Mouse (Mus musculus): ENCODE data around the gene Crtac1. TPM values are rescaled to one million over a fixed set of nuclear protein-coding genes. Genes with fewer than 3 reads are reported as not detected.

Crtac1 gene
- total RNA-seq (2022) = 100 to 1,000 TPM in 2 of 4 experiments, 10 to 100 TPM in 2; 91.6 to 120 (median 101) TPM

DNA sequence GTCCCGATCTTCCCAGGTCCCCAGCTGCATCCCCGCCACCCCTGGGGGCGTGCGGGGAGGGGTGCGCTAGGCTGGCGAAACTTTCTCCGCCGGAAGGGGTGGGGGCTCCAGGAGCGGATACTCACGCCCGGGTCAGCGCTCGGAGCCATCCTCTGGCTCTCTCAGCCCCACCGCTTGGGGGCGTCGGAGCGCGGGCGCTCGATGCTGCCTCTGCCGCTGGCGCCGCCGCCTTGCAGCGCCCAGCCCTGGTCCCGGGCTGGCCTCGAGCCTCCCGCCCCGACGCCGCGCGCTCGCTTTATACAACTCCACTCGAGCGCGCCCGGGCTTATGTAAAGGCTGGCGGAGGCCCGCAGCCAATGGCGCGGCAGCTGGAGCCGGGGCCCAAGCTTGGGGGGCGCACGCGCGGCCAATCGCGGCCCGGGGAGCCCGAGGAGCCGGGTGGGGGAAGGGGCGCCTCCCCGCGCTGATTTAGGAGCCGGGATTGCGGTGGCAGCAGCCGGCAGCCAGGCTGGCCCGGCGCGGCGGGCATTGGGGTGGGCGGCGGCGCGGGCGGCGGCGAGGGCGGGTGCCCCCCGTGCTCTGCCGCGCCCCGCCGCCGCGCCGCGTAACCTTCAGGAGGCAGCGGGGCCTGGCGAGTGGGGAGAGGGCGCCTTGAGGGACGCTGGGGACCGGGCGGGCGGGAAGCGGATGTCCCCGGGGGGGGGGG is at the start of gene Crtac1:
Gene Crtac1, minus strand, starts transcription at position 299 of the 706 bp plus-strand sequence.
- DNase-seq (ENCODE audit: low spot score in 2 of 2) = peak; percentile 79 to 87

DNA sequence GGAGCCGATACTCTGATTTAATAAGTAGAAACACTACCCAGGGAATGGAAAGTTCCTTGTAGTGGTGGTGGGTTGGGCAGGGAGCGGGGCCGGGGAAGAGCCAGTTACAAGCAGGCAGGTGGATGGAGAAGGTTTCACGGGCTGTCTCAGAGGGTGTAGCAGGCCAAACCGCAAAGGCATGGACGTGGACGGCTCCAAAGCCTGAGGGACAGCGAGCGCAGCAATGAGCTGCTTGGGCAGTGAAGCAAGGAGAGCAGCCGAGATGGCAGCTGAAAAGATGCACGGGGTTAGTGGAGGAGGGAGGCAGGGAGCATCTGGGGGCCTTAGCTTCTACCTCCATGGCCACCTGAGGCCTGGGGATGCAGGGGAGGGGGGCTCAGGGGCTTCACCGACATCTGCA is 46.7 kb upstream of the Crtac1 start:
- DNase-seq (ENCODE audit: low spot score in 2 of 2) = no peak

DNA sequence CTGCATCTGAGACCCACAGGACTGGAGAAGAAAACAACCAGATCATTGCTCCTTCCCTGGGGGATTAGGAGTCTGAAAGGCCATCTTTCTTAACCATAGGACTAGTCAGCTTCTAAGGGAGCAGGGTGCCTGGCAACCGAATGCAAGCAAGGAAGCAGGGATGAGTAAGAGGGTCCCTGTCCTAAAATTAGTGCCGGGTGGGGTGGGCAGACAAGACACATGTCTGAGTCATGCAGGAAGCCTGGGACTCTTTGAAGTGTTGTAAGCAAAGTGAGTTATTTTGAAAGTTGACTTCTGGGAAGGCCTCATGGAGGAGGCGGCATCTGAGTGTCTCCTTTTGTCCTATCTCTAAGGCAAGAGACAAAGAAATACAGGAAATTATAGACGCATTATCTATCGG is 46.2 kb upstream of the Crtac1 start:
- no peak for DNase-seq (ENCODE audit: low spot score in 2 of 2)

DNA sequence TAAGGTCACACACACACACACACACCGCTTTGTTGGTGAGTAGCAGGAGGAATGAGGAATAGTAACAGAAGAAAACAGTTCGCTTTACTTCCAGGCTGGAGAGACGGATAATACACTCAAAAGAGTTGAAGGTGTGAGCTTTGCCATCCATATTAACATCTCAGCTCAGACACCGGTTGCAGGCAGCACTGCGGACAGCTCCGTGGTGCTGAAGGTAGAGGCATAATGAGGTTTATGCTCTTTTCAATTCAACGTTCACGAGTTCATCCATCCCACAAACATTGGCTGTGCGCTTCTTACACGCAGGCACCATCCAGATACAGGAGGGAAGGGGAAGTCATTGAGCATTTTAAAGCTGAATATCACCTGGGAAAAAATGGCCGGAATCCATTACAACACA is 41.2 kb upstream of the Crtac1 start:
- no peak for DNase-seq (ENCODE audit: low spot score in 2 of 2)

DNA sequence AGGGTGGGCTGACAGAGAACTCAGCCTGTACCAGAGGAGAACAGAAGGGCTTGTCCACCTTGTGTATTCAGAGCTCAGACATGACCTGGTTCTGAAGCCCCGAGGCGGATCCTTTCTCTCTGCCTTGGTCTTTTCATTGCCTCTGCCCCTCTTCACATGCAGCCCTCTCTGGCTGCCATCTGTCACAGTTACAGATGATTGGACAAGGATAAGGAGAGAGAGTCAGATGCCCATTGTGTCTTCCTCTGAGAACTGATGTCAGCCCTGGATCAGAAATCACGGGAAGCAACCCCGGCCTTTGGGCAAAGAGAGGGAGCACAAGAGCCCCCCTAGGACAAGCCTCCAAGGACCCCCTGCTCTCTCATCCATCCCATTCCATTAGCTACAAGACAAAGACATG is 40.0 kb upstream of the Crtac1 start:
- DNase-seq (ENCODE audit: low spot score in 2 of 2) = no peak

DNA sequence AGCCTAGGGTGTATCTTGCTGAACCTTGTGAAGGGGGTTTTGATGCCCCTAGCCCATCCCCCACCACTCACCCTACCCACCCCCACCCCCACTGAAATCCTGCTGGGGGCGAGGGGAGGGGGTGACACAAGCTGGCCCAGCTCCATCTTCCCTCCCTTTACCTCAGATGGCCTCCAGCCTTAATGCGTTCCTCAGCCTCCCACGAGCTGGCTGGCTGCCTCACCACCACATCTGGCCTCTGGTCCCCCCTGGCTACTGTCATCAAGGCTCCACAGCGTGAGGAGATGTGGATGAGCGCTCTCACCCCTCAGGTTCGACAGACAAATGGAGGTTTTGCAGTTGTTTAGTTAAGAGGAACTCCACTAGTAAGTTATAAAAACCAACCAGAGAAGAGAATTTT is 30.3 kb upstream of the Crtac1 start:
- DNase-seq (ENCODE audit: low spot score in 2 of 2) = no peak

DNA sequence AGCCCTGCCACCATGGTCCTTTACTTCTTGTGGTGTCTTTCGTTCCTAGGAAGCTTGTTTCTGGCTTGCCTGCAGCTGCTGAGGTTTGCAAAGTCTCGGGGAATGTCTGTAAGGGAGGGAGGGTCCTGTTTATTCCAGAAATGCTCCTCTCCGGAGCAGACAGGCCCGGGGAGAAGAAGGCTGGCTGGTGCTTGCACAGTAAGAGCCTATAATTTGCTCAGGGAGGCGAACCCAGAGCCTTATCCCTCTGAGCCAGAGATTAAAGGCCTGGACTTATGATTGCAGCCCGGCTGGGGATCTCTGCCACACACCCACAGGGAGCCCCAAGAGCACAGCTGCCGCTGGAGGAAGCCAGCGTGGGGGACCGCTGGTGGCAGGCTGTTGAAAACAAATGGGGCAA is 29.8 kb upstream of the Crtac1 start:
- DNase-seq (ENCODE audit: low spot score in 2 of 2) = no peak

DNA sequence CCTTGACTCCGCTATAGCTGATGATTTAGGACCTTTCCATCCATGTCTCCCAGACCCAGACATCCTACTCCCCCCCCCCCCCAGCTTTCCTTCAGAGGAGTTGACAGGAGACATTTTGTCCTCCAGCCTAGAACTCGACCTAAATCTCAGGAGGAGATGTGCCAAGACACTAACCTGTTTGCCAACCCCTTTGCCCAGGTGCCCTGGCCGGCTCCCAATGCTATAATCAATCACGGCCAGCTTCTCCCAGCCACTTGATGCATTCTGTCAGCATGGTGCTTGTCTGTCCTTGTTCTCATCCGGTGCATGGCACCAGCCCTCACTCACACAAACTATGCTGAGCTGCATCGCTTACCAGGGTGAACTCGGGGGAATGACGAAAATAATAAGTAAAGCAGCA is 27.9 kb upstream of the Crtac1 start:
- DNase-seq (ENCODE audit: low spot score in 2 of 2) = no peak

DNA sequence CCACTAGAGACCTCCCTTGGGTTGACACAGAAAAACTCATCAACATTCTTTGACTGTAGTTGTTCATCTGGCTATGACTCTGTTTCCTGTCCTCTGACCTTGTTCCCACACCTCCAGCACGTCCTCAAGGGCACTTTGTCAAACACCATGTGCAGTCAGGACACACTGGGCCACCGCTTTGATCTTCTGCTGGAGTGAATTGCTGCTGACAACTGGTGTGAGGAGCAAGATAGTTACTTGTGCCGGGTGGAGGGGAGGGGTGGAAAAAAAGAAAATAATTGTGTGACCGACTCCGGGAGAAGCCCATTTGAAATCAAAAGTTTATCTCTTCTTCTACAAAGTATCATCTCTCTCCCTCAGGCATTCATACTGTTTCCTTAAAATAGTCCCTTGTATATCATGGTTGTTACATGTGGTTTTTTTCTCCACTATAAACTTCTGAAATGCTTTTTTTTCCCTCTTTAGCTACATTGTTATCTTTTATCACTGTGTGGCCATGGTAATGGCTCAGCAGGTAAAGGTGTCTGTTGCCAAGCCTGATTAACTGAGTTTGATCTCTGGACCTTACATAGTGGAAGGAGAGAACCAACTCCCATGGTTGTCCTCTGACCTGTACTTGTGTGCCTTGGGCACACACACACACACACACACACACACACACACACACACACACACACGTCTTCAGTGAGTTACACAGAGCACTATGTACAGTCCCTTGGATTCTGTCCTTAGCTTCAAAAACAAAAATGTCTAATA is 23.1 kb upstream of the Crtac1 start:
- no peak for DNase-seq (ENCODE audit: low spot score in 2 of 2)

DNA sequence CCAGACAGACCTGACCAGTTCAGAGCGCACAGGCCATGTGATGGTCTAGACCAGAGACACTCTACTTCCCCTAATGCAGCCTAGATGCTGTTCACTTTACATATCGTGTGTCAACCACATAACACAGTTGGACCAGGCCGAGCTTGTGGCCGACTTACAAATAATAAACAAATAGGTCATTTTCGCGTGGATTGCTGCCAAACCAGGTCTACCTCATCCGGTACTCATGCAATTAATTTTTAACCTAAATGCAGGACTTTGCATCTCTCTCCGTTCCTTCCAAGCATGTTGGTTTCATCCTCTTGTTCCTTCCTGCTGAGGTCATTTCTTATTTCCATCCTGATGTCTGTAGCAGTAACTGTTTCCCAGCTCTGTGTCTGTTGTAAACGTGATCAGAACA is 22.4 kb upstream of the Crtac1 start:
- no peak for DNase-seq (ENCODE audit: low spot score in 2 of 2)

DNA sequence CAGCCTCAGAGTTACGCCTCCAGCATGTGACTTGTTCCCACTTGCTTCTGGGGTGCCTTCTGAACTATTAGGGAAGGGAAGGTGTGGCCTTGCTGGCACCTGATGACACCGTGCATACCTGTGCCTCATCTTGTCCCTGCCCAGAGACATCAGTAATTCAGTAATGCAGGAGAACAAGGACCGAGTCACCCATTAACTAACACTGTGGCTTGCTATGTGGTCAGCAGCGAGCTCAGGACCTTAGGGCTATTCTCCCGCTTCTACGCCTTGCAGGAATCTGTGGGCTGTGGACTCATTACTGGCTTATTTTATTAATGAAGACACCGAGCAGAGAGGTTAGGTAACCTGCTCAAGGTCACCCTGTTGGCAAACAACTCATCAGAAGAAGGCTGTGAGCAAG is 21.0 kb upstream of the Crtac1 start:
- no peak for DNase-seq (ENCODE audit: low spot score in 2 of 2)

DNA sequence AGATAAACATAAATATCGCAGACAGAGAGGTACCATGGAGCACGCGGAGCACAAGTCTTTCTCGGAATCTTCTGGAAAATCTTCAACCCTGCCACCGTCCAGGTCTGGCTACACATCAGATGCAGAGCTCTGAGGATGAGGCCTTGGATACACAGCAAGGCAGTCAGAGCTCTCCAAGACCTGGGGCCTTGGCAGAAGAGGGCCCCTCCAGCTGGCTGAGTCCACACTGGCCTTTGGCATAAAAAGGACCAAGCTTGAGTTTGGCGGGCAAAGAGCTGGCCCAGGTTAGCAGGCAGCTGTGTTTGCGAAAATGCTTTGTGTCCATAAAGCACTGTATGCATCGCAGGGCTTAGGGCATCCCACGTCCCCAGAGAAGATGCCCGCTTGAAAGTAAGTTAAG is 17.0 kb upstream of the Crtac1 start:
- no peak for DNase-seq (ENCODE audit: low spot score in 2 of 2)

DNA sequence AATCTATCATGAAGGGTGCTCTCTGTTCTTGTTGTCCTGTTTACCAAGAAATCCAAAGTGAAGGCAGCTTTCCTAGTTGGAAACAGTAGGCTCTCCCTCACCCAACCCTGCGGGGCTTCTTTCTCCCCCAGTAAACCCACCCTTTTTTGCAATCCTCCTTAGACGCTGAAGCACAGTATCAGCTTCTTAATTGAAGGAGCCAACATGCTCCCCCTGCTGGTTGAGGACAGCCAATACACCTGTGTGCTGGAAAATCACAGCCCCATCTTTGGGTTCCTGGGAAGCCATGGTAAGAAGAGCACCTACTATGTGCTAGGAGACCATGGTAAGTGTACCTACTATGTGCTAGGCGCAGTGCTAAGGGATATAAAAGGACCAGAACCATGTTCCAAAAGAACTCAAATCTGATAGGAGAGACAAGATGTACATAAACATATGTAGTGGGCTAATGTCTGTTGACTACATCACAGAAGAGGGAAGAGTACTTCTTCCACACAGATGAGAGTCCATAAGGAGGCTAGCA is 12.4 kb upstream of the Crtac1 start:
- peak in 1 of 2 experiments; percentile 42 for DNase-seq (ENCODE audit: low spot score in 2 of 2)

DNA sequence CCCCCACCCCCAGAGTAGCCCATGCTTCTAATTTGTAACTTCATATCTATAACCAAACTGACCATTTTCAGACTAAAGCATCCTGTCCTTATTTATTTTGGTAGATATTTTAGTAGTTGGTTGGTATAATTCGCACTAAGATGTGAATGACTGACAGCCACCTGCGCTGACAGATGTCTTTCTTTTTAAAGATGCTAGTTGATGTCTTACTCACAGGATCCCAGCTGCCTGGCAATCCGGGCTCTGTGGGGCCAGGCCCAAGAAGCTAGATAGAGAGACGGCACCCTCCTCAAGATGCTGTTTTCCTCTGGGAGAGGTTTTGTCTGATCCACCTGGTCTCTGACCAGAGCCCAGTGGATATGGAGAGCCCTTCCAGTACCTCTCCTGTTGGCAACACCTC is 11.7 kb upstream of the Crtac1 start:
- peak; percentile 30 to 48 for DNase-seq (ENCODE audit: low spot score in 2 of 2)

DNA sequence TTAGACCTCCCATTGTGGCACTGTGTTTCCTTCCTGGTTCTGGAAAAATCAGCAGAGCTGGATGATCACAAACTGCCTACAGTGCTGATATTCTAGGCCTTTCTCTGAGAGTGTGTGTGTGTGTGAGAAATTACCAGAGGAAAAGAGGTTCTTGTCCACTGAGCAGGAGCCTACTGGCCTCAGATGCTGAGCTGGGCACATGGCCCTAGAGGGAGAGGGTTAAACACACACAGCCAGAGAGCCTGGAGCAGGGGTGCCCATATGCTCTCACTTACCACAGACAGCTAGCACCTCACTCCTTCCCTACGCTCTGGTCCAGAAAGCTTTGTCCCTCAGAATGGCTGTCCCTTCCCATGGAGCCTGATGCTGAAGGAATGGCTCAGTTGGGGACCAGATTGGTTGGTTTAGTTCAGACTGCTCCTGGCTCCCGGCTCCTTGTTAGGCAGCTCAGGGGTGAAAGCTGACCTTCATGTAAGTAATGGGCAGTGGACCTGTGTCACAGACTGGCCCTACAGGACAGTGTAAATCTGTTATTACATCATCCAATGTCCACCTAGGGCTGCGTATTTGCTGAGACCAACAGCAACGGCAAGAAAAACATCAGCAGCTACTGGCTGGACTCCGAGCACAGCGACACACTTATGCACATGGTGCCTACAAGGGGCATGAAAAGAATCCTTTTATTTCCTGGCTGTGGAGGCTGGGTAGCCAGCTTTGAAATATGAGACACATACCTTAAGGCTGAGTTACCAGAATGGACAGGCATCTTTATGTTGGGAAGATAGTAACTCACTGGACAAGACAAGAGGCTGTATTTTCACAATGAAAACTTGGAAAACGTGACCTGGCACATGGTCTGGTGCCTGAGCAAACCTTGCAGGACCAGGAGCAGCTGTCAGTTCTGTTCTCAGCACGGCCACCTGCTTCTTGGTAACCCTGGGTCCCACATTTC is 10.9 kb upstream of the Crtac1 start:
- no peak for DNase-seq (ENCODE audit: low spot score in 2 of 2)

DNA sequence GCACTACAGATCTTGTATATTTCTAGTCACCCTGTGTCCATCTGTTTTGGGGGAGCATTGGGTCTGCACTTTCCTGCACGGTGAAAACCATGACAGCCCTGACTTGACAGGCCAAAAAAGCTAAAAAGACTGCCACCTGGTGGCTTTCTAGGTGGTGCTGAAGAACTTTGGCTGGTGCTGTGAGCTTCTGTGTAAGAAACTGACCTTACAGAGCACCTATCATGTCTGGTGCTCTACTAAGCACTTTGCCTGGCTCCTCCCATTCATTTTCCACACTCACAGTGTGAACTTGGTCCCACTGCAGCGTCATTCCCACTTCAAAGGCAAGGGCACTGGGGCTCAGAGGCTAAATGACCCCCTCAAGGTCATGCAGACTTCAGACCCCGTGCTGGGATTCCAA is 8.5 kb upstream of the Crtac1 start:
- peak in 1 of 2 experiments; percentile 32 for DNase-seq (ENCODE audit: low spot score in 2 of 2)

DNA sequence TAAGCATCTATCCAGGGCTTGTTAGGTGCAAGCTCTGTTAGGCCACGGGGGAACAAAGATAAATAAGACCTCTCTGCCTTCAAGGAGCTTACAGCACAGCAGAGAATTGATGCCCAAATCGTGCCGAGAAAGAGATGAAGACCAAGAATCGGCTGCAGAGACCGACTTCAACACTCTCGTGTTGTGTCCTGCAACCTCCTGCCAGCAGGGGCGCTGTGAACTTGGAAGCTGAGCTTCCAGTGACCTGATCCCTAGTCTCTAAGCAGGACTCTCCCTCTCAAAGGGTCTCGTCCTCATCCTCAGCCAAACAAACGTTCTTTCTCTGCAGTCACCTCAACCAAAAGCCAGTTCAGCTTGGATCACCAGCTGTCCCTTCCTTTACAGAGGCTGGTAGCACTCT is 7.8 kb upstream of the Crtac1 start:
- DNase-seq (ENCODE audit: low spot score in 2 of 2) = no peak

DNA sequence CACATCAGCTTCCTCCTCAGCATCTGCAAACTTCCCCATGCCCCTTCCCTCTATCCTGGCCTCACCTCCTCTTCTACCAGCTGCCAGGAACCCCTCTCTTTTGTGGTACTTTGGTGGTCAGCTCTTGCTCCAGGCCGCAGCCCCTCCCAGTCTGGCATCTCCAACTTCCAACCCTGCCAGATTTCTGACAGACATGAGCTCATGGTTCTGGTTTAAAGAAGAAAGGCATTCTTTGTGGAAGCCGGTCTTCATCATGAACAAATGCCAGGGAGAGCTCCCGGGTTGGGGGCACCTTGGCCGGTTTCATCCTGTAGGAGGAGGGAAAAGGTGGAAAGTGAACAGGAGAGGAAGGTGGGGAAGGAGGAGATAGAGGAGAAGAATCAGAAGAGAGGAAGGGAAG is 4.0 kb upstream of the Crtac1 start:
- no peak for DNase-seq (ENCODE audit: low spot score in 2 of 2)

DNA sequence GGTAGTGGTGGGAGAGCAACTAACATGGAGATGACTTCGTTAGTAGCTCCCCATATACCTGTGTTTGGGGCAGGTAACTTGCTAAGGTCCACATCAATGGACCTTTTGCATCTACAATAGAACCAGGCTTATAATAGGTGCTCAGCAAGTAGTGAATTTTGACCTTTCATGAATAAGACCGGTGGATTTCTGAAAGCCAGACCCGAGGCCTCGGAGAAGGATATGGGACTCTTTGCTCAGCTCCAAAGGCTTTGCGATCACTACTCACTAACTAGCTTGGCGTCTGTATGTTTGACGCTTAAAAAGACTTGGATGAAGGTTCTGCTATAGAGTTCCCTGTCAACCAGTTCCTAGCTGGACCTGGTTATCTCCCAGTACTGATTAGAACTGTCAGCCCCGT is 1.2 kb upstream of the Crtac1 start:
- DNase-seq (ENCODE audit: low spot score in 2 of 2) = no peak

DNA sequence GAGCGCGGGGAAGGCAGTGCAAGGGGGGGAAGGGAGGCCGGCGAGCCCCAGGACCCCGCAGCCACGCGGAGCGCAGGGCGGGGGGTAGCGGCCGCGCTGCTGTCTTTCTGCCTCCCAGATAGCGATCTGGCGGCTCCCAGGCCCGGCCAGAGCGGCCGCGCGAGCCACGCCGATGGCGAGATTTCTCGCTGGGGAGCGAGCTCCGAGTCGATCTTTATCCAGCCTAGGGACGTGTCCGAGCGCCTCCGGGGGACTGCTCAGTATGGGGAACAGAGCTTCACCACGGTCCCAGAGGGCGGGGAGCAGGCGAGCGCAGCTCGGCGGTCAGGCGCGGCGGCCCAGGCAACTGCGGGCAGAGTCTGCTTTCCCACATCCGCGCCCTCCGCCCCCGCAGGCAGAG is 608 bp upstream of the Crtac1 start:
- peak in 1 of 2 experiments; percentile 37 for DNase-seq (ENCODE audit: low spot score in 2 of 2)

DNA sequence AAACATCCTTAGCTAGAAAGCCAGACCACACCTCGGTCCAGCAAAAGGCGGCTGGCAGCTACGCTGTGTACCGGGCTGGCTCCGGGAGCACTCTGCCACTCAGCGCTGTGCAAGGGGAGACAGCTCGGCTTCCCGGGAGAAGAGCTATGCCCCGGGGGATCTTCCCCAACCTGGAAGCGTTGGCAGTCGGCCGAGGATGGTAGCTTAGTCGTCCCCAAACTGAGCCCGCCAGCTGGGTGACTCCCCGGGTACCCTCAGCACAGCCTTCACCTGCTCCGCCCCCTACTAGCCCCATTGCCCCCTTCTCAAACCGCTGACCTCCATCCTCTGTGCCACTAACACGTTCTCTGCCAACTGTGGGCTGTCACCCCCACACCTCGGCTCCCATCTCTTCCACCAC is 602 bp downstream of the Crtac1 start:
- peak in 1 of 2 experiments; percentile 35 for DNase-seq (ENCODE audit: low spot score in 2 of 2)

DNA sequence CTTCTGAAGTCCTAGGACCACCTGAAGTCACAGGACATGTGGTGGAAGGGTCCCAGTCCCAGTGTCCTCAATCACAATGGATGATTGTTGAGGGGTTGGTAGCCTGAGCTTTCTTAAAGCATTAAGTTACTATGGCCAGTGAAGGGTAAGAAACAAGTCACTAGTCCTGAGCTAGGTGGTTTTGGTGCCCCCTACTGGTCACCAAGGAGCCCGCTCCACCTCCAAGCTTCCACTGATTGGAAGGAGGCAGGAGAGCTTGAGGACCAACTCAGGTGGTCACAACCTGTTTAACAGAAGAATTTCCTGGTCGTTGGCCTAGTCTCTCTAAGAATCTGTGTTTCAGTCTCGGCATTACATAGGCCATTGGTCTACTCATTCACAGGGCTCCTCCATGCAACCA is 2.2 kb downstream of the Crtac1 start:
- peak in 1 of 2 experiments; percentile 62 for DNase-seq (ENCODE audit: low spot score in 2 of 2)

All from layer of hippocampus, adult 8-10 months (tissue).